Mouse (Mus musculus) MEL (cell line): ENCODE results near the gene Osm. TPM values are rescaled to one million over a fixed set of nuclear protein-coding genes. Genes with fewer than 3 reads are reported as not detected.

Source experiments
- DNase-seq: peaks from one replicate; pipeline ENCODE4 v3.0.0; 2011; ENCODE audit warnings: low read depth, low spot score
- H3K27ac ChIP-seq: 2 replicates; pipeline ENCODE4 v1.5.1; 2012; ENCODE audit warnings: low read depth, mild to moderate bottlenecking, control low read depth, low read length, moderate library complexity; ENCODE audit not compliant: control insufficient read depth
- H3K27me3 ChIP-seq, 2 experiments: fragments of 150-350 bp in 1 of 2; sonication (generic) in 1 of 2; 2 replicates each; pipeline ENCODE4 v1.6.1; 2012; ENCODE audit warnings: low read length in 2 of 2, mild to moderate bottlenecking in 2 of 2, improper control_type of control experiment in 1 of 2, moderate library complexity in 1 of 2; ENCODE audit not compliant: insufficient read depth in 2 of 2, control insufficient read depth in 1 of 2
- H3K36me3 ChIP-seq, 2 experiments: 2 replicates each; pipeline ENCODE4 v1.6.1; 2012 to 2014; ENCODE audit warnings: low read length in 2 of 2, improper control_type of control experiment in 1 of 2, inconsistent platforms in 1 of 2, mild to moderate bottlenecking in 1 of 2; ENCODE audit not compliant: insufficient read depth in 2 of 2, control insufficient read depth in 1 of 2
- H3K4me1 ChIP-seq, 2 experiments: fragments of 150-350 bp in 1 of 2; sonication (generic) in 1 of 2; 2 replicates each; pipeline ENCODE4 v1.6.1; 2012; ENCODE audit warnings: low read length in 2 of 2, improper control_type of control experiment in 1 of 2, mild to moderate bottlenecking in 1 of 2; ENCODE audit not compliant: insufficient read depth in 2 of 2, control insufficient read depth in 1 of 2
- H3K4me3 ChIP-seq, 2 experiments: fragments of 150-350 bp in 1 of 2; sonication (generic) in 1 of 2; 2 replicates each; pipeline ENCODE4 v1.5.1; 2012; ENCODE audit warnings: low read depth in 2 of 2, low read length in 2 of 2, mild to moderate bottlenecking in 2 of 2, moderate library complexity in 2 of 2, control low read depth in 1 of 2, improper control_type of control experiment in 1 of 2; ENCODE audit not compliant: control insufficient read depth in 1 of 2, insufficient read depth in 1 of 2
- H3K79me2 ChIP-seq: 2 replicates; pipeline ENCODE4 v1.6.1; 2012; ENCODE audit warnings: mild to moderate bottlenecking, low read length, moderate library complexity; ENCODE audit not compliant: control insufficient read depth, poor library complexity, insufficient read depth
- H3K9ac ChIP-seq: 2 replicates; pipeline ENCODE4 v1.6.1; 2012; ENCODE audit warnings: low read depth, mild to moderate bottlenecking, control low read depth, low read length, moderate library complexity; ENCODE audit not compliant: control insufficient read depth, poor library complexity, severe bottlenecking
- H3K9me3 ChIP-seq: fragments of 150-350 bp; sonication (generic); replicated peaks from 2 replicates; pipeline ENCODE4 v1.6.1; 2012; ENCODE audit warnings: mild to moderate bottlenecking, low read length, improper control_type of control experiment, moderate library complexity; ENCODE audit not compliant: insufficient read depth
- BHLHE40 ChIP-seq: IDR thresholded peaks from 2 replicates; pipeline ENCODE4 v1.6.1; 2012; ENCODE audit warnings: low read depth, mild to moderate bottlenecking, inconsistent platforms, low read length, improper control_type of control experiment, borderline replicate concordance
- E2F4 ChIP-seq: IDR thresholded peaks from 2 replicates; pipeline ENCODE4 v1.6.1; 2011; ENCODE audit warnings: low read depth, low read length, improper control_type of control experiment, borderline replicate concordance
- ELF1 ChIP-seq: IDR thresholded peaks from 2 replicates; pipeline ENCODE4 v1.6.1; 2014; ENCODE audit warnings: low read depth, mild to moderate bottlenecking, inconsistent platforms, low read length, improper control_type of control experiment, moderate library complexity
- EP300 ChIP-seq, 2 experiments: IDR thresholded peaks; 2 replicates each; pipeline ENCODE4 v1.6.1; 2011; ENCODE audit warnings: improper control_type of control experiment in 2 of 2, low read length in 2 of 2, low read depth in 1 of 2, mild to moderate bottlenecking in 1 of 2
- ETS1 ChIP-seq: IDR thresholded peaks from 2 replicates; pipeline ENCODE4 v1.6.1; 2012; ENCODE audit warnings: low read depth, mild to moderate bottlenecking, inconsistent platforms, low read length, improper control_type of control experiment, moderate library complexity
- HCFC1 ChIP-seq: IDR thresholded peaks from 2 replicates; pipeline ENCODE4 v1.6.1; 2012; ENCODE audit warnings: low read depth, mild to moderate bottlenecking, inconsistent platforms, low read length, improper control_type of control experiment, moderate library complexity
- JUND ChIP-seq: IDR thresholded peaks from 2 replicates; pipeline ENCODE4 v1.6.1; 2011; ENCODE audit warnings: low read depth, mild to moderate bottlenecking, improper control_type of control experiment, low read length
- MAX ChIP-seq: IDR thresholded peaks from 2 replicates; pipeline ENCODE4 v1.6.1; 2011; ENCODE audit warnings: low read length, improper control_type of control experiment
- MYB ChIP-seq: IDR thresholded peaks from 2 replicates; pipeline ENCODE4 v1.6.1; 2011; ENCODE audit warnings: mild to moderate bottlenecking, low read depth, low read length, improper control_type of control experiment
- POLR2A ChIP-seq, 2 experiments: IDR thresholded peaks; 2 replicates each; pipeline ENCODE4 v1.6.1; 2011 to 2012; ENCODE audit warnings: low read length in 2 of 2, mild to moderate bottlenecking in 2 of 2, control low read depth in 1 of 2, improper control_type of control experiment in 1 of 2, low read depth in 1 of 2, moderate library complexity in 1 of 2; ENCODE audit not compliant: control insufficient read depth in 1 of 2, insufficient read depth in 1 of 2, poor library complexity in 1 of 2
- RAD21 ChIP-seq: IDR thresholded peaks from 2 replicates; pipeline ENCODE4 v1.6.1; 2011; ENCODE audit warnings: mild to moderate bottlenecking, low read depth, low read length, improper control_type of control experiment
- SIN3A ChIP-seq: IDR thresholded peaks from 2 replicates; pipeline ENCODE4 v1.6.1; 2012; ENCODE audit warnings: low read length, improper control_type of control experiment, inconsistent platforms
- SMC3 ChIP-seq: IDR thresholded peaks from 2 replicates; pipeline ENCODE4 v1.6.1; 2011; ENCODE audit warnings: low read depth, low read length, improper control_type of control experiment
- USF1 ChIP-seq: IDR thresholded peaks from 2 replicates; pipeline ENCODE4 v1.6.1; 2014; ENCODE audit warnings: low read depth, mild to moderate bottlenecking, inconsistent platforms, low read length, improper control_type of control experiment, moderate library complexity
- ZMIZ1 ChIP-seq: IDR thresholded peaks from 2 replicates; pipeline ENCODE4 v1.6.1; 2012; ENCODE audit warnings: low read depth, mild to moderate bottlenecking, inconsistent platforms, low read length, improper control_type of control experiment, moderate library complexity
- polyA plus RNA-seq, 2 experiments: library from polyadenylated mRNA; stranded (reverse) in 1 of 2; unstranded in 1 of 2; fragments of >175 nt in 1 of 2; fragments of >200 nt in 1 of 2; gene quantifications; 2 replicates each; pipeline versions ENCODE4 v1.2.1 to v1.2.4; 2012; ENCODE audit warnings: low replicate concordance in 2 of 2, low read depth in 1 of 2; ENCODE audit not compliant: insufficient read length in 2 of 2, insufficient read depth in 1 of 2, missing spikeins in 1 of 2
- total RNA-seq: library from RNA; depleted of rRNA; stranded (reverse); fragments of 300-350 nt; gene quantifications from 2 replicates; pipeline ENCODE4 v1.2.3, GENCODE M21; 2012

The Osm gene
- total and polyA plus RNA-seq, 3 experiments, result 10.6 to 15.4 TPM; not detected in 1

GRCm38 (mm10) chr11:4239691-4240090 is 3.5 kb downstream of the Osm start:
- TF ChIP-seq SIN3A (no peak), E2F4 (no peak), SMC3 (no peak), ELF1 (no peak)
- TF ChIP-seq, all 39 proteins: peak for 0
- Histone ChIP-seq H3K9me3 (no peaks in the 10 kb centered on the region), H3K4me1 (peaks cover 0 to 19% of the 10 kb centered on the region in 2 experiments; a peak in 2 of 4 replicates), H3K36me3 (peaks cover 0 to 8% of the 10 kb centered on the region in 2 experiments; a peak in 3 of 4 replicates), H3K9ac (no peak overlapping the region), H3K4me3 (no peak overlapping the region), H3K27ac (no peak overlapping the region), H3K79me2 (peaks cover 24% of the 10 kb centered on the region), H3K27me3 (no peaks in the 10 kb centered on the region)
- DNase-seq, result no peak

DNA sequence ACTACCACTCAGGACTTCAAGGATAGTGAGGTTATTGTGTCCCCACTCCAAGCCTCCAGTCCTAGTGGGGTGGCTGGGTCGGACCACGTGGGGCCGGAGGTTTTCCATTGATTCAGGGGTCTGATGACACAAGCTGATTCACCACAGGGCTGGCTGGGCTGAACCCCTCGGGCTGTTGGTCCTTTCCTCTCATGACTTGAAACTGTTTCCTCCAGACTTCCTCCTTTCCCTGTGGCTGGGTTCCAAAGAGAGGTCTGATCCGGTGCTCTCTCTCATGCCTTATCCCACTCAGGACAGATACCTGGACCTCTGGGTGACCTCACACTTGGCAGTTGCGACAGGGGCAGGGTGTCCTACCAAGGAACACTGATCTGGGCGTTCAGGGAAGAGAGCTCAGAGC is 3.9 kb downstream of the Osm start:
- peaks cover 24% of the 10 kb centered on the region for H3K79me2 ChIP-seq
- peaks cover 0 to 17% of the 10 kb centered on the region in 2 experiments; a peak in 2 of 4 replicates for H3K4me1 ChIP-seq
- H3K27ac ChIP-seq, result no peak overlapping the region
- H3K27me3 ChIP-seq, result no peaks in the 10 kb centered on the region
- TF ChIP-seq ELF1 (no peak), BHLHE40 (no peak), ZMIZ1 (no peak), EP300 (IDR thresholded peaks at IDR 0.05; ENCODE audit: low read depth in 1 of 2, low read length in 2 of 2) (no peak), MYB (no peak), ETS1 (no peak), USF1 (no peak)
- H3K36me3 ChIP-seq, result peaks cover 0 to 7% of the 10 kb centered on the region in 2 experiments; a peak in 3 of 4 replicates
- no peak for DNase-seq
- H3K4me3 ChIP-seq, result no peak overlapping the region
- H3K9me3 ChIP-seq, result no peaks in the 10 kb centered on the region
- no peak overlapping the region for H3K9ac ChIP-seq

DNA sequence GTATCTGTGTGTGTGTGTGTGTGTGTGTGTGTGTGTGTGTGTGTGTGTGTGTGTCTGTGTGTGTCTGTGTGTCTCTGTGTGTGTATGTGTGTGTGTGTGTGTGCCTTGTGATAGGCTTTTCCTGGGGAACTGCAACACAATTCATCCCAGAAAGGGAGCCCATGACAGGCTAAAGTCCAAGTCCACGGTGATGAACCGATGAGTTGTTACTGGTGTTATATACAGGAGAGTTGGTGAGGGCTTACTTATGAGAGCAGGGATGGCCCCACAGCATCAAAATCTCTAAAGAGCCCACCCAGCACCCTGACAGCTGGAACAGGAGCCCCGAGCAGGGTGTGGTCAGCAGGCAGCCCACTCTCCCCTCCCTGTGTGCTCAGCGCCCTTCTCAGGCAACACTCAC is 5.0 kb downstream of the Osm start:
- no peak overlapping the region for H3K27ac ChIP-seq
- H3K27me3 ChIP-seq, result no peaks in the 10 kb centered on the region
- H3K79me2 ChIP-seq, result peaks cover 24% of the 10 kb centered on the region
- peak in 1 of 2 experiments; percentile 44; a peak in 1 of 4 replicates for TF ChIP-seq POLR2A (IDR thresholded peaks at IDR 0.05; ENCODE audit: control insufficient read depth in 1 of 2, insufficient read depth in 1 of 2, low read depth in 1 of 2, low read length in 2 of 2, poor library complexity in 1 of 2)
- TF ChIP-seq JUND, result no peak
- no peak for TF ChIP-seq HCFC1
- no peak for TF ChIP-seq USF1
- TF ChIP-seq ETS1, result no peak
- TF ChIP-seq RAD21, result no peak
- no peak for TF ChIP-seq MAX
- peaks cover 0 to 22% of the 10 kb centered on the region in 2 experiments; a peak in 3 of 4 replicates for H3K4me1 ChIP-seq
- H3K36me3 ChIP-seq, result peaks cover 0 to 17% of the 10 kb centered on the region in 2 experiments; a peak in 3 of 4 replicates
- no peak overlapping the region for H3K9ac ChIP-seq
- DNase-seq, result no peak
- H3K9me3 ChIP-seq, result no peaks in the 10 kb centered on the region
- H3K4me3 ChIP-seq, result no peak overlapping the region
